Mouse (Mus musculus) myocyte (in vitro differentiated cells): ENCODE measurements around the gene Cbx4.
A peak's percentile ranks its signal among the peaks of the same experiment; 100 is the strongest.

ENCODE experiments used
- E2F4 ChIP-seq: IDR thresholded peaks from one replicate; pipeline ENCODE4 v1.6.1; 2011; ENCODE audit warnings: mild to moderate bottlenecking, control low read depth, moderate library complexity; ENCODE audit not compliant: insufficient read depth
- MYOD1 ChIP-seq, 3 experiments: IDR thresholded peaks; one replicate each; pipeline ENCODE4 v1.6.1; 2011; ENCODE audit warnings: control low read depth in 2 of 3, low read depth in 2 of 3, mild to moderate bottlenecking in 2 of 3, moderate library complexity in 1 of 3; ENCODE audit not compliant: insufficient read length in 2 of 3, control insufficient read depth in 1 of 3
- POLR2A ChIP-seq: IDR thresholded peaks from one replicate; pipeline ENCODE4 v1.6.1; 2011; ENCODE audit warnings: low read depth, mild to moderate bottlenecking, control low read depth, moderate library complexity; ENCODE audit not compliant: insufficient read length
- SRF ChIP-seq: IDR thresholded peaks from one replicate; pipeline ENCODE4 v1.6.1; 2011; ENCODE audit warnings: low read depth; ENCODE audit not compliant: control insufficient read depth, insufficient read length
- TCF12 ChIP-seq: IDR thresholded peaks from one replicate; pipeline ENCODE4 v1.6.1; 2011; ENCODE audit warnings: mild to moderate bottlenecking, control low read depth; ENCODE audit not compliant: poor library complexity, insufficient read depth, severe bottlenecking

GRCm38 (mm10) chr11:119090961-119091597 lies 5.1 kb upstream of the Cbx4 start:
- TF ChIP-seq POLR2A (peak; percentile 74), SRF (no peak), MYOD1 (IDR thresholded peaks at IDR 0.05; ENCODE audit: control insufficient read depth in 1 of 3, insufficient read length in 2 of 3, low read depth in 2 of 3) (no peak), TCF12 (no peak), E2F4 (no peak)
